Mouse (Mus musculus): ENCODE results near the gene Wdr91. TPM values are rescaled to one million over a fixed set of nuclear protein-coding genes. Genes with fewer than 3 reads are reported as not detected.

Gene Wdr91
- total RNA-seq, 2 experiments from 2014 or later: 13.3 to 15.9 TPM

GRCm38 (mm10) chr6:34920631-34921030 lies 10.0 kb upstream of the Wdr91 start:
- intact Hi-C loops (cut with DNase I): loop anchor here (5.0 to 10.0 kb wide), 2 partner anchors 143 to 626 kb away; no protein-coding TSS in a partner anchor
- DNase-seq: no peak

DNA sequence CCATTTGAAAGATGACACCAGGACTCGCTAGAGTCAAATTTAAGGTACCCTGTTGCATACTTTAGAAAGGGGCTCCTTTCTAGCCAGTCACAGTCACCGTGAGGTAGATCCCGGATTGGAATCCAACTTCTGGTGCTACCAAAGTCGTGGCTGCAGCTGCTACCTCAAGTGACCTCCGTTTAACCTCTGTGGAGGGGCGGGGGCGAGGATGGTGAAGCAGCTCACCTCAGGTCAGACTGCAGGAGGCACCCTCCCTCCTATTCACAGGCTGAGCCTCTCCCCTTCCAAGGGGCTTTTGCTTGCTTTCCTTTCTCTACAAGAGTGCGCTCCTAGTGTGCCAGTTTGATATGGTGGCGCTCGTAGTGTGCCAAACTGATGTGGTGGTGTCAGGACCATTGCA lies 9.3 kb upstream of the Wdr91 start, which contains the start of gene Stra8:
Gene Stra8, plus strand, starts transcription at position 208 of the 400 bp plus-strand sequence.
- intact Hi-C loops (cut with DNase I): loop anchor here (5.0 to 10.0 kb wide), 3 partner anchors 143 to 625 kb away; no protein-coding TSS in a partner anchor
- DNase-seq: no peak

- no peak for DNase-seq
- intact Hi-C loops (cut with DNase I): loop anchor here (5.0 kb wide), 1 partner anchor 157 kb away; no protein-coding TSS in a partner anchor
These were observed 8.5 kb upstream of the Wdr91 start for GRCm38 (mm10) chr6:34919146-34919545.

- intact Hi-C loops (cut with DNase I): no loop called here
- no peak for DNase-seq
These were observed 3.8 kb upstream of the Wdr91 start for GRCm38 (mm10) chr6:34914462-34914861.

GRCm38 (mm10) chr6:34913341-34914040 lies 2.8 kb upstream of the Wdr91 start:
- intact Hi-C loops (cut with DNase I): no loop called here
- DNase-seq: no peak

GRCm38 (mm10) chr6:34909631-34910345 lies 888 bp downstream of the Wdr91 start:
- intact Hi-C loops (cut with DNase I): no loop called here

GRCm38 (mm10) chr6:34907696-34908260 lies 2.9 kb downstream of the Wdr91 start:
- DNase-seq: no peak
- intact Hi-C loops (cut with DNase I): no loop called here

More at GRCm38 (mm10) chr6:34909631-34910345, 888 bp downstream of the Wdr91 start:
- no peak for DNase-seq

DNA sequence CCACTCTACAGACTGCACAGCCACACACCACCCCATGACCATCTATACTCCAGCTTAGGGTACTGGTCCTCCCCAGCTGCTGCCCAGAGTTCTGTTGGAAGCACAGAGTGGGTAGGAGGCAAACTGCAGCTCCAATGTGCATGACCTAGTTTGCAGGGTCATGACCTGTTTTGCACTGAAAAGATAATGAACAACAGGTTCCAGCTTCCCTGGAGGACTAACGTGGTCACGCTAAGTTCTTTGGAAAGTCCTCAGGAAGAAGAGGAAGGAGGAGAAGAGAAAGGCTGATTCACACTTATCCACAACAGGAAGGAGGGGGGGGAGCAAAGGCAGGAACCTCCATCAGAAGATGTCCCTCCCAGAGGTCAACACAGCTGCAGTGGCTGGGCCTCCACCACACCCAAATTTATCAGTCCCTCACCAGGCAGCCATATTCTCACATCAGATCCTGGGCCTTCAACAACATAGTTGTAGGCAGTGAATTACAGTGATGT lies 3.5 kb downstream of the Wdr91 start:
- no peak for DNase-seq
- intact Hi-C loops (cut with DNase I): no loop called here

DNA sequence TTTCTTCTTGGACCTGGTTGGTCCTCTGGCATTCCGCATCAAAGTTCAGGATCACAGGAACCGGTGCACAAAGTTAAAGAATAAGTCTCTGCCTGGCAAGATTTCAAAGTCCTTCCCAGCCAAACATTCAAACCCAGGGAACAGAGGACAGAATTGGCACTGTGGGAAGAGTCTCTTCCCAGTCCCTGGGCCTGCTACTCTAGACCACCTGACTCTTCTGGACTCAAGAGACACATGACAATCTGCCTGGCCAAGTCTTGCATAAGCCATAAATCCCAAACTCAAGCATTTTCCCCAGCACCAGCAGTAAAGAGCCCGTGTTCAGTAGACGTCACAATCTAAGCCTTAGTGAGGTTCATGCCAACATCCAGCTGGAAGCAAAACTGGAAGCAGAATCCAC lies 4.0 kb downstream of the Wdr91 start:
- DNase-seq: no peak
- intact Hi-C loops (cut with DNase I): no loop called here

GRCm38 (mm10) chr6:34906125-34906524 lies 4.6 kb downstream of the Wdr91 start:
- no peak for DNase-seq
- intact Hi-C loops (cut with DNase I): no loop called here

- intact Hi-C loops (cut with DNase I): no loop called here
- no peak for DNase-seq
These were observed 6.3 kb downstream of the Wdr91 start for GRCm38 (mm10) chr6:34904361-34904760.

DNA sequence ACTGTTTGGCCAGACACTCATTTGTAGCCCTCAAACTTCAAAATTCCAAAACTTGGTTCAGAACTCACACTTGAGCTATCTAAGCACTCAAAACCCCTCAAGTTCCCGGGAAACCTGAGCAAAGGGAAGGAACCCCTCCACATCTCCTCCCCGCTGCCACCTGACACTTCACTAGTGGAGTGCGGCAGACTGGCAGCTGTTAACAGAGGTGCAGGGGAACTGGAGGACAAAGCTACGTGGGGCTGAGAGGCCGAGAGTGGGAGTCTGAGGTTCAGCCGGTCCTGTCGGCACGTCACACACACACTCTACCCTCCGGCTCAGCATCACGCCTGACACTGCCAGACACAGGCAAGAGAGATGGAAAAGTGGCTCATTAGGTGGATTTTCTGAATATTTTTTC lies 6.8 kb downstream of the Wdr91 start:
- no peak for DNase-seq
- intact Hi-C loops (cut with DNase I): no loop called here

DNA sequence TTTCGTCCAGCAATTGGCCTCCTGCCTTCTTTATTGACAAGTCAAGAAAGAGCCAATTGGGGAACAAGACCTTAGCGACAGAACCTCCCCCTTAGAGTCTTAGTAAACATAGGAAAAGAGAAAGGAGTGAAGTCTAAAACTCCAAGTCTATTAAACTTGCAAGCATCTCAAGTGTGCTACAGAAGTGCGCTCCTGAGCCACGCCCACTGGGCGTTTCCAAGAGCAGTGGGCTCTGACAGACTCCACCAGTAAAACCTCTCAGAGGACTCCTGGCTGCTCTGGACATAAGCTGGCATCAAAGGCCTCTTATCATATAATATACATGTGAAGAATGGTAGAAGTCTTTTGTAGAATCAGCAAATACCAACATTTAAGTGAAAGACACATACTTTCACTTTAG lies 7.2 kb downstream of the Wdr91 start:
- intact Hi-C loops (cut with DNase I): no loop called here
- DNase-seq: no peak

- intact Hi-C loops (cut with DNase I): no loop called here
- DNase-seq: no peak
These were observed 8.1 kb downstream of the Wdr91 start for GRCm38 (mm10) chr6:34902578-34902977.

DNA sequence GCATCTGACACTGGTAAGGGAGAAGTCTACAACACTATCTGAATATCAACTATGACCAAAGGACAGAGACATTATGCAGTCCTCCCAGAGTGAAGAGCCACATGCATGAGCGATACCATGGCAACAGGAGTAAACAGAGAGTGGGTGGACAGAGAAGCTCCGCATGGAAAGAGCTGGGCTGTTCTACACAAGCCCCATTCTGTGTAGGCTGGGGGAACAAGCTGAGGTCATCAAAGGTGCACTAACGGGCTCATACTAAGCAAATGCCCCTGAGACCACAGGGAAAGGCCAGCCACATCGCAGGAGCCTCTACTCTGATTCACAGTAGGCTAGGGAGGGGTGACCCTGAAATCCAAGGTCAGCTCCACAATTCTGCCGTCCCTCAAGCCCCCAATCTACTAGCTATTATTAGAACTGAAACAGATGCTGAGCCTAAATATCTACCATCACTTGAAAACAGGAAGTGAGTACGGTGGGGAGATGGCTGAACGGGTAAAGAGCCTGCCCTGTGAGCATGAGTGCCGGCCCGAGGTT lies 8.7 kb downstream of the Wdr91 start:
- DNase-seq: no peak
- intact Hi-C loops (cut with DNase I): no loop called here

GRCm38 (mm10) chr6:34900990-34901389 lies 9.7 kb downstream of the Wdr91 start:
- intact Hi-C loops (cut with DNase I): no loop called here
- no peak for DNase-seq

DNA sequence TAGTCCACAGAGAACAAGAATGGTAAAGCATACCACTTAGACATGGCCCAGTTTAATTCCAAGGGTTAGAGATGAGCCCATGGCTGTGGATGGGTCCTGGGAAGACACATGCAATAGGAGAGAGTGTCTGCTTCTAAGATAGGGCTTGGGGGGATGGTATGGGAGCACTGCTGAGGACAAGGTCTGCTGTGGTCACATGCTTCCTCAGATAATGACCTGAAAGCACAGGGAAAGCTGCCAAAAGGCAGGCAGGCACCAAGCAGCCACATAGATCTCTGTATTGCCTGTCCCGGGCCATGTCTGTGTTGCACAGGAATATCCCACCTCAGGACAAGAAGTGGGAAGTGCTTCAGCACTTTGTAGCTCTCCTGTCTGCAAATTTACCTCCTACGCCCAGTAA lies 11.5 kb downstream of the Wdr91 start:
- intact Hi-C loops (cut with DNase I): no loop called here
- no peak for DNase-seq

GRCm38 (mm10) chr6:34896168-34896780 lies 14.4 kb downstream of the Wdr91 start:
- intact Hi-C loops (cut with DNase I): no loop called here
- DNase-seq: no peak

- intact Hi-C loops (cut with DNase I): no loop called here
- DNase-seq: no peak
These were observed 15.1 kb downstream of the Wdr91 start for GRCm38 (mm10) chr6:34895569-34895968.

DNA sequence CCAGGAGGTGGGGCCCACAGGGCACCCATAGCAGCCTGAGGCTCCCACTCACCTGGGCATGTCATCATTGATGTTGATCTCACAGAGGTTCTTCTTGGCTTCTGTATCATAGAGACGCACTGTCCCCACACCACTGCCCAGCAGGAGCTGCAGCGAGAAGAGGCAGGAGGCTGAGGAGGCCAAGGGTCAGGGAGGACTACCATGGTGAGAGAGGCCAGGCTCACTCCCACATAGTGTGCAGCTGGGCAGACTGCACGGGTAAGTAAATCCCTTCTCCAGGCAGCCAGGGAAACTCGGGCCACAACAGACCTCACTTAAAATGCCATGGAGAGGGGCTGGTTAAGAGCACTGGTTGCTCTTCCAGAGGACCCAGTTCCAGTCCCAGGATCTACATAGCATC lies 21.5 kb downstream of the Wdr91 start:
- DNase-seq: no peak
- intact Hi-C loops (cut with DNase I): no loop called here

Measured in heart, postnatal 14 days (tissue).